Comparison of ENCODE assay signal across 16 mouse cellular contexts in genomic region chr5:20990062-20990809, GRCm38 (mm10).
"Had no signal": no experiment of that assay in that cellular context is flagged by ENCODE, and none has a peak within 500 bp of the region (broad histone marks: within the 10 kb centered on the region; RNA-seq: fewer than 3 reads in every experiment).

No protein-coding gene starts in this region.

- H3K4me1 ChIP-seq: midbrain, embryonic 10.5 days; midbrain, embryonic 12.5 days; neural tube, embryonic 13.5 days; neural tube, embryonic 15.5 days had no signal

- H3K4me3 ChIP-seq: midbrain, embryonic 10.5 days; midbrain, embryonic 12.5 days; myocyte; neural tube, embryonic 13.5 days; neural tube, embryonic 15.5 days had no signal

- H3K9ac ChIP-seq: lung, embryonic 14.5 days; midbrain, embryonic 12.5 days; neural tube, embryonic 13.5 days; neural tube, embryonic 15.5 days had no signal

- H3K27ac ChIP-seq: midbrain, embryonic 10.5 days; midbrain, embryonic 12.5 days; neural tube, embryonic 13.5 days; neural tube, embryonic 15.5 days had no signal

- H3K4me2 ChIP-seq: lung, embryonic 14.5 days; midbrain, embryonic 12.5 days; neural tube, embryonic 13.5 days; neural tube, embryonic 15.5 days had no signal

- H3K9me3 ChIP-seq: midbrain, embryonic 10.5 days; midbrain, embryonic 12.5 days; neural tube, embryonic 13.5 days; neural tube, embryonic 15.5 days had no signal

- DNase-seq: lung, adult 18-20 months; lung, embryonic 14.5 days; lung, postnatal 10 days; lung, postnatal 4 days; midbrain, embryonic 14.5 days; right cerebral cortex, postnatal 14 days; spleen, adult 18-20 months; thymus, adult 18-20 months; thymus, postnatal 25 days; thymus, postnatal 4 days had no signal

- ATAC-seq: midbrain, embryonic 16.5 days had no signal

- H3K27me3 ChIP-seq: midbrain, embryonic 12.5 days; neural tube, embryonic 13.5 days; neural tube, embryonic 15.5 days had no signal
